Mouse (Mus musculus) right cerebral cortex, postnatal 36 days (tissue): ENCODE data around the gene Thpo.

Experiments used
- DNase-seq, 2 experiments: peaks; one replicate each; pipeline ENCODE4 v3.0.0; 2022; ENCODE audit warnings: low spot score in 2 of 2, mixed read lengths in 1 of 2

Gene Thpo

DNA sequence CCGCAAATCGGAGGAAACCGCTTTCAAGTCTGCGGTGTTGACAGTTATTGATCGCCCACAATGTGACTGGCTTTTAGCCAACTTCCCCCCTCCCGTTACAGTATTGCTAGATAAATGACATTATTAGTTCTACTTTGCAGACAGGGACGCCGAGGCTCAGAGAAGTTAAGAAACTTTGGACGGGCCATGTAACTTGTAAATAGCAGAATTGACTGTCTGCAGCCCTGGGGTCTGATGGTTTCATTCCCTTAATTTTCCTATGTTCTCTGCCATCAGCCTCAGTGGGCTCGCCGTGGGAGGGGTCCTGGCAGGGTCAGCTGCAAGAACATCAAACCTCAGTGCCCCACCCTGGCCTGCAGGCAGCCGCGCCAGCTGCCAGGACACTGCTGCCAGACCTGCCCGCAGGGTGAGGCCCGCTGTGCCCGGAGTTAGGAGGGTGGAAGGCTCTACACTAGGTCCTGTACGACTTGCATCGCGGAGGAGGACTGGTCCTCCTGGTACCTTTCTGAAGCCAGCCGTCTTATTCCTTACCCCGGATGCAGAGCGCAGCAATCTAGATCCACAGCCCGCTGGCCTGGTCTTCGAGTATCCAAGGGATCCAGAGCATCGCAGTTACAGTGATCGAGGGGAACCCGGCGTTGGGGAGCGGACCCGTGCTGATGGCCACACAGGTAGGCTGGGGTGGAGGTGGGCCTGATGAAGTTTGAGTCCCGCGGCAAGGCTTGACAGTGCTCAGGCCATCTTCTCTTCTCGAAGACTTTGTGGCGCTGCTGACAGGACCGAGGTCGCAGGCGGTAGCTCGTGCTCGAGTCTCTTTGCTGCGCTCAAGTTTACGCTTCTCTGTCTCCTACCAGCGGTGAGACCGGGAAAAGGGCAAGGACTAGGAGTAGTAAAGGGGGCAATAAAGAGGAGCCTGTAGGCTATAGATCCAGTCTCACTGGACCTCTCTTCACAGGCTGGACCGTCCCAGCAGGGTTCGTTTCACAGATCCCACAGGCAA lies at the start of gene Thpo:
Gene Thpo (minus strand): TSS at position 781 of the 1,000 bp plus-strand sequence.
- no peak for DNase-seq

- no peak for DNase-seq
Measured at GRCm38 (mm10) chr16:20783891-20784290, 49.6 kb upstream of the Thpo start.

GRCm38 (mm10) chr16:20781101-20781630 lies 46.9 kb upstream of the Thpo start:
- no peak for DNase-seq

GRCm38 (mm10) chr16:20779846-20780245 lies 45.5 kb upstream of the Thpo start:
- no peak for DNase-seq

- DNase-seq, result no peak
Measured at GRCm38 (mm10) chr16:20775021-20775420, 40.7 kb upstream of the Thpo start.

DNA sequence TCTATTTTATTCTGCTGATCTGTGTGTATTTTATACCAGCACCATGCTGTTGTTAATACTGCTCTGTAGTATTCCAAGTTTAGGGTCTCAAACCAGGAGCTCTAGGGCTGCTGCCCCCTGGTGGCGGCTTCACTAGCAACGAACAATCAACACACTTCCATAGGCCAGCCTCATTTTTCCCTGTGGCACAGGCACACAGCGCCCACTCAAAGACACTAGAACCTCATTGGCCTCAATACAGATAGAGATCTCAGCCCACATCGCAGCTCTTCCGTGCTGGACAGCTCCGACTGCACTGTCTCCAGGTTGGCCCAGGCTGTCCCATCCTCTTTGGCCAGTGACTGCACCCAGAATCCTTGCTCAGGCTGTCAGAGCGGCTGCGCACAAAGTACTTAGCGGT lies 30.9 kb upstream of the Thpo start:
- no peak for DNase-seq

- DNase-seq, result no peak
Measured at GRCm38 (mm10) chr16:20761681-20762080, 27.4 kb upstream of the Thpo start.

- DNase-seq, result no peak
Measured at GRCm38 (mm10) chr16:20757385-20757784, 23.1 kb upstream of the Thpo start.

DNA sequence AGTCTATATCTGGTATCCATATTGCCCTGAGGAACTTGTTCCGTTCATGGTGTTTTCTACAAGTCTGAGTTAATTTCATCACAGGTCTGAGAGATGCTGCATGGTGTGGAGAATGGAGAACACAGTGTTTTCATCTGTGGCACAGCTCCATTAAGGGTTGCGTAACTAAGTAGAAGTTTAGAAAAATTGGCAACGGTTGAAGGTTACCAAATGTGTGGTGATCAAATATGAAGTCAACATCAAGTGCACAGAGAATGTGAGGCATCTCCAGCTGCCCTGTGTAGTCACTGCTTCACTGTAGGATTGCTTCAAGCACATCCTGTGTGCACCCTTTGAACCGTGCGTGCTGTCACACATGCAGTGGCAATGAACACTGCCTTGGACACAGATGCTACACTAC lies 21.7 kb upstream of the Thpo start:
- DNase-seq, result no peak

DNA sequence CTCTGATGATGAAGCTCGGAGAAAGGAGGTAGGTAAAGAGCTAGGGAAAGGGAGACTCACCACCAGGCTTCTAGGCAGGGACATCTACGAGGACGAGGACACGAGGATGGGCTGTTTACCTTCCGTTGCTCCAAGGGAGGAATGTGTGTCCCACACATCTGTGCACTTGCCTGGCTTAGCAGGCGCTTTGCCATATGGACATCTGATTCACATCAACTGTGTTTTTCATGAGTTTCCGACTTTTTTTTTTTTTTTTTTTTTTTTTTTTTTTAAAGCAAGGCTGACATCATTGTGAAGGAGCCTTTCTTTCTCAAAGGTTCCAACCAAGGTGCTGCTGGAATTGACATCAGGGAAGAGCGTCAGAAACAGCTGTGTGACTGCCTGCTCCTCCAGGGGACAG lies 16.2 kb upstream of the Thpo start:
- no peak for DNase-seq

- DNase-seq, result peak; percentile 78 to 80
Measured at GRCm38 (mm10) chr16:20746641-20747040, 12.3 kb upstream of the Thpo start.

GRCm38 (mm10) chr16:20739845-20740244 lies 5.5 kb upstream of the Thpo start:
- DNase-seq, result no peak

- no peak for DNase-seq
Measured at GRCm38 (mm10) chr16:20736823-20737222, 2.5 kb upstream of the Thpo start.

DNA sequence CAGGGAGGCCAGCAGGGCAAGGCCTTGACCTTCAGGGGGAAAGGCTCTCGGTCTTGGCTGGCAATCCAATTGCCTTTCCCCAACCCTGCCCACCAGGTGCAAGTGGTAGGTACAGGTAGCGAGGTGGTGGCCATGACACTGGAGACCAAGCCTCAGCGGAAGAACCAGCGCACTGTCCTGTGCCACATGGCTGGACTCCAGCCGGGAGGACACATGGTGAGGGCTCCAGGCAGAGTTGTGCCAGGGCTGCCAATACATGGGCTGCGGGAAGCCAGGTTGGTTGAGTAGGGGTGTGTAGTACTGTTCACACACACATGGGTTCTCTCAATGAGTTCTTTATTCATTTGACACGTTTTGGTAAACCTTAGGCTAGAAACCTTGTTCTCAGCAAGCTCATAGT lies 1.9 kb upstream of the Thpo start:
- DNase-seq, result no peak

GRCm38 (mm10) chr16:20735651-20736050 lies 1.3 kb upstream of the Thpo start:
- DNase-seq, result no peak

DNA sequence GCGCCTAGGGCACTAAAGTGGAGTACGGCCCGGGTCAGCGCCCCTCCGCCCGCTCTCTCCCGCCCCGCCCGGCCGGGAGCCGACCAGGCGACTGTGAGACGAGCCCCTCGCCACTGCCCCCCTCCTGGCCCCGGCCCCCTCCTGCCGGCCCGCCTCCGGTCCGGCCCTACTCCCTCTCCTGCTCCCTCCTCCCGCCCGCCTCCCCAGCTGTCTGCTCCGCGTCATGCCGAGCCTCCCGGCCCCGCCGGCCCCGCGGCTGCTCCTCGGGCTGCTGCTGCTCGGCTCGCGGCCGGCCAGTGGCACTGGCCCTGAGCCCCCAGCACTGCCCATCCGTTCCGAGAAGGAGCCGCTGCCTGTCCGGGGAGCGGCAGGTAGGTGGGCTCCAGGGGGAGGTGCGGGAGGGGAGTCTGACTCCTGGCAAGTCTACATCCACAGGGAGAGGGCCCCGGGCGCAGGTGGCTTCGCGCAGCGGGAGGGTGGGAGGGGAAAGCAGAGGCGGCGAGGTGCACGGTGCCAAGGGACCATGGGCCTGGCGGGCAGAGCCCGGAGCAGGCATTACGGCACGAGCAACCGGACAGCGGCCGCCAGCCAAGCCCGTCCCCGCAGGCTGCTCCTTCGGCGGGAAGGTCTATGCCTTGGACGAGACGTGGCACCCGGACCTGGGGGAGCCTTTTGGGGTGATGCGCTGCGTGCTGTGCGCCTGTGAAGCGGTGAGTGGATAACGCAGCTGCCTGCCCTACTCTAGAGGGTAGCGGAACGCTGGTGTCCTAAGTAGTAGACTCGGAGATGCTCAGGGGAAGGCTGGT lies 1.2 kb downstream of the Thpo start, which contains the start of gene Chrd:
Gene Chrd (plus strand): TSS at position 203 of the 806 bp plus-strand sequence.
- no peak for DNase-seq

DNA sequence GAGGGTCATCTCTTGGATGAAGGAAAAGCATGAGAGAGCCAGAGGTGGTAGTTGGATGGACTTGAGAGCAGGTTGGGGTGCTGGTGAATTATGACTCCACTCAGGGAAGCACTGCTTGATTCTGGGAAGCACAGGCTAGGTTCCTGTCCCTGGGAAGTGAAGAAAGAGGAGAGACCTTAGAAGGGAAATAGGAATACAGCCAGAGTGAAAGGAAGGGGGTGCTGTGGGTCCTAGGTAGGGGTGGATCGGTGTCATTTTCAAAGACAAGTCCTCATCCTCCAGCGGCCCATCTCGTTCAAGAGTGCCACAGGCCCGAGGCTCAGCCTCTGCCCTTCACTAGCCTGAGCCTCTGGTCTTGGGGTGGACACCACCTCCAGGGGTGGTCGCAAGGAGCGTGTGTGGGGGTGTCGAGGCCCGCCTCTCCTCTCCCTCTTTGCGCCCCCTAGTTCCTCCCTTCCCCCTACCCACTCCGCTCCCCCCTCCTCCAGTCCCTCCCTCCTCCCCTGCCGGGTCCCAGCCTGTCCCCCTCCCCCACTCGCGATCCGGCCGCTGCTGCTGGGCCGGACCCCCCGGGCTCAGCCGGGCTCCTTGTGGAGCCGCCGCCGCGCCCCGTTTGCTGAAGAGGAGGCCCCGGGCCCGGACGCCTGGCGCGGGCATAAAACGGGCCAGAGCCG lies 1.9 kb downstream of the Thpo start:
- DNase-seq, result no peak

DNA sequence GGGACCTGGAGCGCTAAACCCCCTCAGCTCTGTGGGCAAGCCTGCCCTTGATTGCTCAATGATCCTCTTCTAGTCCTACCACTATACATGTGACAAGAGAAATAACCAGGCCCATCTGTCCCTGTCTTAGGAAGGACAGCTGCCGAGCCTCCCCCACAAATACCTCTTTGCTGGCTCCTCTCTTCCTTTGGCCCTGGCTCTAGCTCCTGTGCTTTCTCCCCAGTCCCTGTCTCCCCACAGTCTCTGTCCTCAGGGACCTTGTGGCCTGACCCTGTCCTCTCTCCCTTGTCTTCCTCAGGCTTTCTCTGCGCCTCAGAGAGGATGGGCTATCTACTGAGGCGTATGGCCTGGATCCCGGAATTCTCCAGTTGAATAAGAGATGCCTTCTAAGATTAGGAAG lies 2.6 kb downstream of the Thpo start:
- no peak for DNase-seq

DNA sequence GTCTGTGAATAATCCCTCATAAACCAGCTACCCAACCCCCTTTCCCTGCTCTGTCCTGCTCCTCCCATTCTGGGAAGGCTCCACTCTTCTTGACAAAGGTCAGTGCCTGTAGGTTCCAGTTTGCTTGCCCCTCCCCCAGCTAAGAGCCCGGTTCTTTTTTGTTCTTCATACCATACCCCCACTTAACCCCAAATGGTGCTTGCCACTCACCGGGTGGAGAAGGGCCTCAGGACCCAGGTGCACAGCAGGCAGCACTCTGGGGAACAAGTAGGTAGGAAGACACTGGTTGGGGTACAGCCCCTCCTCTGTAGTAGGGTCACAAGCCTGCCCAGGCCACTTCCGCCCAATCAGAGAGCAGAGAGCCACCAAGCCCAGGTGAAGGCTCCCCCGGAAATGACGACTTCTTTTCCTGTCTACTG lies 4.0 kb downstream of the Thpo start:
- DNase-seq, result no peak

GRCm38 (mm10) chr16:20726384-20726783 lies 7.9 kb downstream of the Thpo start:
- no peak for DNase-seq

DNA sequence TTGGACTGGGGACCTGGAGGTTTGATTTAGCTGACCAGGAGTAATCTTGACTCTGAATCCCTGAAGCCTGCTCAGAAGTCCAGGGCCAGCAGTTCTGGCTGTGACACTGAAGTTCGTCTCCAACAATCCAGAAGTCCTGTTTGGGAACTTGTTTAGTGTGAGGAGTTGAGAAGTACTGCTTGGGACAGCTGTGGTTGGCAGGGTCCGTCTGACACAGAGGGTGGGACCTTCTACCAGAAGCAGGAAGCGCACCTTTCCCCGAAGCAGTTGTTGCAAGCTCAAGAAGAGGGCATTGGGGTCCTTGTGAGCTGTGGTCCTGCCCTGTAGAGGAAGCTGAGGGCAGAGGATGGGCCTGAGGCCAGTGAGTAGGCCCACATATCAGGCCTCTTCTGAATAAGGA lies 8.6 kb downstream of the Thpo start:
- DNase-seq, result no peak

- no peak for DNase-seq
Measured at GRCm38 (mm10) chr16:20725321-20725720, 9.0 kb downstream of the Thpo start.
